Mouse (Mus musculus) adrenal gland, adult 8-10 months (tissue): ENCODE measurements around the gene Slc1a7. TPM values are rescaled to one million over a fixed set of nuclear protein-coding genes. Genes with fewer than 3 reads are reported as not detected.

Experiments used
- DNase-seq: peaks from one replicate; pipeline ENCODE4 v3.0.0; 2022
- total RNA-seq, 4 experiments: library from RNA; stranded (reverse); gene quantifications; 2 replicates each; pipeline ENCODE4 v1.2.4; 2022

Gene Slc1a7
- total RNA-seq, 4 experiments from 2014 or later, result 0.35 to 0.73 (median 0.49) TPM

- DNase-seq, result peak; percentile 76
These were observed 47.1 kb downstream of the Slc1a7 start for GRCm38 (mm10) chr4:108015067-108015765.

DNA sequence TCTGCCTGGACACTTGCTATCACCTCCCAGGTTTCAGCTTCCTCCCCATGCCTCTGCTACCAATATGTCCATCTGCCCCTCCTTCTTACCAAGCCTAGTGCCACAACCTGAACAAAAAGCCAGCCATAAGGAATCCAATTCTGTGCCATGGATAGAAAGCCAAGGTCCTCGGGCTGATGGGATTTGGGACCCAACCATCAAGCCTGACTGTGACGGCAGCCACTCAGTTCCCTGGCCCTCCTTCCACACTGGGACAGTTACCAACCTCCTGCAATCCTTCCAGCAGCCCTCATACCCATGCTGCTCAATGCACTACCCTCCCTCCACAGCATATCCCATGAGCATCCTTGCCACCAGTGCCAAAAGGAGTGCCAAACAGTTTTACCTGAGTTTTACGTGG, 48.2 kb downstream of the Slc1a7 start:
- DNase-seq, result no peak

- no peak for DNase-seq
These were observed 49.7 kb downstream of the Slc1a7 start for GRCm38 (mm10) chr4:108017839-108018238.

DNA sequence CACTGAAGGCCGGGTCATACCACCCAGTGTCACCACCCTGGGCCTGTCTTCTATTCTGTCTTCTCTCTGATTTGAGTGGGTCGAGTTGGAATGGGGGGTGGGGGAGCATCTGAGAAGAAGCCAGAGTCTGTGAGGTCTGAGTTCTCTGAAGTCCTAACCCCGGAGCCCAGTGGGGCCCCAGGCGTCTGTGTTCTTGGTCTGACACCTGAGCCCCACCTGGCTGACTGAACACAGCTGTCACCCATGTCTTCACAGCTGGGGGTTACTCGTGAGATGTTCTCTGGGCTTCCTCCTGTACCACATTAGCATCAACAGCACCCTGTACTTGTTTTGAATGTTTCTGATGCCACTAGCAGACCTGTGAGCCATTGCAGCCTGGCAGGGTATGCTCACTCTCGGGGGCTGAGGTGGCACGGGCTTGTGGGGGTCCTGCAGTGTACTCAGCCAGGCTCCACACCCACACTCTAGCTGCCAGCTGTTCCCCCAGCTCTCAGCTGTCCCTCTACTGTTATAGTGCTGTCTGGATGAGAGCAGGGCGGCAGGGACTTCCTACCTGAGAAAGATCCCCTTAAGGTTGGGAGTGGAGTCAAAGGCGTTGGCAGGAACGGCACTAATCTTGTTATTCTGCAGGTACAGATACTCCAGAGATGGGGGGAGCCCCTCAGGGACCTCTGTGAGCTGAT, 50.2 kb downstream of the Slc1a7 start:
- no peak for DNase-seq

- DNase-seq, result no peak
These were observed 51.1 kb downstream of the Slc1a7 start for GRCm38 (mm10) chr4:108018961-108019921.

DNA sequence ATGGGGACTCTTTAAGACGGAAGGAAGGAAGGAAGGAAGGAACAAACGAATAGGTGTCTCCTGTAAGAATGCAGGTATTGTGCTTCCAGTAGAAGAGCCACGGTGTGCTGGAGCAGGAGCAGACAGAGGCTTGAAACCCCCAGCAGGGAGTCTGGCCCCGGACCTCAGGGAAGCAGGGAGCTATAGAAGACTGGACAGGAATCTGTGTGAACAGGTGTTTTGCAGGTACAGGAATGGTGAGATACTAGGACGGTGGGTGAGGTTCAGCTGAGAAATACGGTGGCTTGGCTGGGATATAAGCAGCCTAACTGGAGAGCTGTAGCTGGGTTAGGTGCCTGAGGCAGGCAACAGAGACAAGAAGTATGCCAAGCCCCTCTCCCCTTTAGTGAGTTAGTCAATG, 52.0 kb downstream of the Slc1a7 start:
- DNase-seq, result no peak

GRCm38 (mm10) chr4:108023186-108023585, 55.1 kb downstream of the Slc1a7 start:
- DNase-seq, result no peak

DNA sequence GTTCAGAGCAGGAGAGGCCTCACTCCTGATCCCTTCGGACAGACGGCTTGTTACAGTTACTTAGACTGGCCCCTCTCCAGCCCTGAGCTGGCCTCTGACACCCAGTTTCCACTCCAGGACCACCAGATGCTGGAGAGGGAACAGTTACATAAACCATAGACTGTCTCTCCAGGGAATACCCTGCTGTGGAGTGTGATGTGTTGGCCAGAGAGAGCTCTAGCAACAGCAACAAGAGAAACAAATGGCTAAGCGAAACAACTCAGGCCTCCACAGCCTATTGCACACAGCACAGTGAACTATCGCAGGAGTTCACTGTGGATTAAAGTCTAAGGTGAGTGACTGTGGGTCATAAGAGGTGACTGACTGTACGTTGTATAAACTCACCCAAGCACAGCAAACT, 56.5 kb downstream of the Slc1a7 start:
- DNase-seq, result no peak

DNA sequence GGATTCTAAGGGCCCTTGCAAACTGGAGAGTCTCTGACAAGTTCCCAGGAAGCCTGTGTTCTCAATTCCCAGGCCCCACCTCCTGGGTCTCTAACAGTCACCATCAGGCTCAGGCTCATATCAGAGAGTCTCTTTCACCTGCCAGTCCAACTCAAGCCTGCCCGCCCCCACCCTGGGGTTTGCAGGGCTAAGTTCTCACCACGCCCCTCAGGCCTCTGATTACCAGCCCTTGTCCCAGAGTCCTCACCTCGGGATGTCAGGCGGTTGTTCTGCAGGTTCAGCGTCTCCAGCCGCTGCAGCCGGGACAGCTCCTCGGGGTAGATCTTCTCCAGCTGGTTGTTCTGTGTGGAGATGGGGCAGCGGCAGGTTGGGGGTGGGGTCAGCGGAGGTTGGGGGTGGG, 57.1 kb downstream of the Slc1a7 start:
- no peak for DNase-seq

DNA sequence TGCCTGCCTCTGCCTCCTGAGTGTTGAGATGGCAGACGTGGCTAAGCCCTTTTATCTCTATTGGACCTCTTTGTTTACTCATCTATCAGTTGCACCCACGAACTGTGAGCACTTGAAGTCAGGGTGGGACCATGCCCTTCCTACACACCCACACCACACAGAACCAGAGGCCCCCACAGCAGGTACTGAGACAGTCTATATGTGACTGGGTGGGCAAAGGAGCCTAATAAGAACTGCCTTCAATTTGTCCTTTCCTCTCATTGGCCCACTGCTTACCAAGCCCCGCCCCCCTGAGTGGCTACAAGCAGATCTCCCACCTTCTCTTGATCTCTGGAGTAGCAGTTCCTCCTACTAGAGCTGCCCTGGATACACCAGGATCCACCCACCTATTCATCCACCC, 58.1 kb downstream of the Slc1a7 start:
- no peak for DNase-seq

DNA sequence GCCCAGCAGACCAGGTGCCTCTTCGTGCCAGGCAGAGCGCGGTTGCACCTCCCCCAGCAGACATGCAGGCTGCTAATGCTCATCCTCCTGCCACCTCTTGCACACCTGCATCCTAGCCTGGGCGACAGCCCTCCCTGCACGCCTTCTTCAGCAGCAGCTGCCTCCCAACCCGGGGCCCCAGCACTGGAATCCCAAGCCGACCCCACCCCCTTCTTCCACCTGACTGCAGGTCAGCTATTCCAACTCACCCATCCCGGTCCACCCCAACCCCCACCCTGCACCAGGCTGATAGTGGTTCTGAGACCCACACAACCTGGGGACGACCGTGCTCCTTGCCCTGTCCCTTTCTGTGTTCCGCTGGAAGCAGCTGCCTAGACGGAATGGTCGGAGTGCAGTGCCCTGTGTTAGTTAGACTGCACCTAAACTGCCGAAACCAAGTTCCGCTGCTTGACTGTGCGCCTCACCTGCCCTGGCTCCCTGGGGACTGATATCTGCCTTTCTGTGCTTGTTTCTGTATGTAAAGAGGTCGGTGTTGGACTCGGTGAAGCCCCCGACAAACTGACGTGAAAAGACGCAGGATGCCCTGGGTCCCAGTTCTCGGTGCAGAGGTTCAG, 62.9 kb downstream of the Slc1a7 start:
- no peak for DNase-seq

GRCm38 (mm10) chr4:108031502-108032351, 63.6 kb downstream of the Slc1a7 start:
- no peak for DNase-seq

GRCm38 (mm10) chr4:108032352-108032849, 64.3 kb downstream of the Slc1a7 start:
- DNase-seq, result no peak

- no peak for DNase-seq
These were observed 65.1 kb downstream of the Slc1a7 start for GRCm38 (mm10) chr4:108033041-108033764.

GRCm38 (mm10) chr4:108037027-108037426, 68.9 kb downstream of the Slc1a7 start:
- DNase-seq, result no peak

- no peak for DNase-seq
These were observed 77.3 kb downstream of the Slc1a7 start for GRCm38 (mm10) chr4:108045136-108046107.

- DNase-seq, result no peak
These were observed 78.0 kb downstream of the Slc1a7 start for GRCm38 (mm10) chr4:108046136-108046535.

- no peak for DNase-seq
These were observed 83.6 kb downstream of the Slc1a7 start for GRCm38 (mm10) chr4:108051687-108052274.

DNA sequence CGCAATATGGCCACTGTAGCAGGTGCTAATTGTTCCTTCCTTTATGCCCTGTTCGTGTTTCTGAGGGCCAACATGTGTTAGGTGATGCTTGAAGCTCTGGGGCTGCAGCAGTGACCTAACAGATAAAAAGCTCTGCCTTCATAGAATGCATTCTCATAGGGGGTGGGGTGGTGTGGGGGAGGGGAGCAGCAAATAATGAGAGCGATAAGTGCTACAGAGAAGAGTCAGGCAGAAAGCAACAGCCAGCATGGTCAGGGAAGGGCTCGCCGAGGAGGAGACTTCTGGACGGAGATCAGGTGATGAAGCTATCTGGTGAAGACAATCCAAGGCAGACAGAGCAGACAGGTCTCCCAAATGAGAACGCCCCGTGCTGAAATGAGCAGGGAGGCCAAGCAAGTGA, 84.5 kb downstream of the Slc1a7 start:
- no peak for DNase-seq
